Mouse (Mus musculus) MEL (cell line): ENCODE data around the gene Rab37. TPM values are rescaled to one million over a fixed set of nuclear protein-coding genes. Genes with fewer than 3 reads are reported as not detected.

Experiments used
- DNase-seq: peaks from one replicate; pipeline ENCODE4 v3.0.0; 2011; ENCODE audit warnings: low read depth, low spot score
- H3K27ac ChIP-seq: 2 replicates; pipeline ENCODE4 v1.5.1; 2012; ENCODE audit warnings: low read depth, mild to moderate bottlenecking, control low read depth, low read length, moderate library complexity; ENCODE audit not compliant: control insufficient read depth
- H3K27me3 ChIP-seq, 2 experiments: fragments of 150-350 bp in 1 of 2; sonication (generic) in 1 of 2; 2 replicates each; pipeline ENCODE4 v1.6.1; 2012; ENCODE audit warnings: low read length in 2 of 2, mild to moderate bottlenecking in 2 of 2, improper control_type of control experiment in 1 of 2, moderate library complexity in 1 of 2; ENCODE audit not compliant: insufficient read depth in 2 of 2, control insufficient read depth in 1 of 2
- H3K36me3 ChIP-seq, 2 experiments: 2 replicates each; pipeline ENCODE4 v1.6.1; 2012 to 2014; ENCODE audit warnings: low read length in 2 of 2, improper control_type of control experiment in 1 of 2, inconsistent platforms in 1 of 2, mild to moderate bottlenecking in 1 of 2; ENCODE audit not compliant: insufficient read depth in 2 of 2, control insufficient read depth in 1 of 2
- H3K4me1 ChIP-seq, 2 experiments: fragments of 150-350 bp in 1 of 2; sonication (generic) in 1 of 2; 2 replicates each; pipeline ENCODE4 v1.6.1; 2012; ENCODE audit warnings: low read length in 2 of 2, improper control_type of control experiment in 1 of 2, mild to moderate bottlenecking in 1 of 2; ENCODE audit not compliant: insufficient read depth in 2 of 2, control insufficient read depth in 1 of 2
- H3K4me3 ChIP-seq, 2 experiments: fragments of 150-350 bp in 1 of 2; sonication (generic) in 1 of 2; 2 replicates each; pipeline ENCODE4 v1.5.1; 2012; ENCODE audit warnings: low read depth in 2 of 2, low read length in 2 of 2, mild to moderate bottlenecking in 2 of 2, moderate library complexity in 2 of 2, control low read depth in 1 of 2, improper control_type of control experiment in 1 of 2; ENCODE audit not compliant: control insufficient read depth in 1 of 2, insufficient read depth in 1 of 2
- H3K79me2 ChIP-seq: 2 replicates; pipeline ENCODE4 v1.6.1; 2012; ENCODE audit warnings: mild to moderate bottlenecking, low read length, moderate library complexity; ENCODE audit not compliant: control insufficient read depth, poor library complexity, insufficient read depth
- H3K9ac ChIP-seq: 2 replicates; pipeline ENCODE4 v1.6.1; 2012; ENCODE audit warnings: low read depth, mild to moderate bottlenecking, control low read depth, low read length, moderate library complexity; ENCODE audit not compliant: control insufficient read depth, poor library complexity, severe bottlenecking
- H3K9me3 ChIP-seq: fragments of 150-350 bp; sonication (generic); replicated peaks from 2 replicates; pipeline ENCODE4 v1.6.1; 2012; ENCODE audit warnings: mild to moderate bottlenecking, low read length, improper control_type of control experiment, moderate library complexity; ENCODE audit not compliant: insufficient read depth
- BHLHE40 ChIP-seq: IDR thresholded peaks from 2 replicates; pipeline ENCODE4 v1.6.1; 2012; ENCODE audit warnings: low read depth, mild to moderate bottlenecking, inconsistent platforms, low read length, improper control_type of control experiment, borderline replicate concordance
- CHD1 ChIP-seq: IDR thresholded peaks from 2 replicates; pipeline ENCODE4 v1.6.1; 2012; ENCODE audit warnings: low read depth, mild to moderate bottlenecking, inconsistent platforms, low read length, improper control_type of control experiment
- CTCF ChIP-seq, 3 experiments: IDR thresholded peaks in 2 of 3; conservative IDR thresholded peaks in 1 of 3; 2 replicates each; pipeline ENCODE4 v1.5.1; 2011 to 2012; ENCODE audit warnings: low read length in 3 of 3, low read depth in 2 of 3, mild to moderate bottlenecking in 2 of 3, improper control_type of control experiment in 1 of 3, inconsistent platforms in 1 of 3, mixed read lengths in 1 of 3, moderate library complexity in 1 of 3; ENCODE audit not compliant: control insufficient read depth in 1 of 3, insufficient read depth in 1 of 3, poor library complexity in 1 of 3, severe bottlenecking in 1 of 3
- ELF1 ChIP-seq: IDR thresholded peaks from 2 replicates; pipeline ENCODE4 v1.6.1; 2014; ENCODE audit warnings: low read depth, mild to moderate bottlenecking, inconsistent platforms, low read length, improper control_type of control experiment, moderate library complexity
- EP300 ChIP-seq, 2 experiments: IDR thresholded peaks; 2 replicates each; pipeline ENCODE4 v1.6.1; 2011; ENCODE audit warnings: improper control_type of control experiment in 2 of 2, low read length in 2 of 2, low read depth in 1 of 2, mild to moderate bottlenecking in 1 of 2
- ETS1 ChIP-seq: IDR thresholded peaks from 2 replicates; pipeline ENCODE4 v1.6.1; 2012; ENCODE audit warnings: low read depth, mild to moderate bottlenecking, inconsistent platforms, low read length, improper control_type of control experiment, moderate library complexity
- GATA1 ChIP-seq: IDR thresholded peaks from 2 replicates; pipeline ENCODE4 v1.6.1; 2011; ENCODE audit warnings: low read depth, low read length, improper control_type of control experiment
- HCFC1 ChIP-seq: IDR thresholded peaks from 2 replicates; pipeline ENCODE4 v1.6.1; 2012; ENCODE audit warnings: low read depth, mild to moderate bottlenecking, inconsistent platforms, low read length, improper control_type of control experiment, moderate library complexity
- JUND ChIP-seq: IDR thresholded peaks from 2 replicates; pipeline ENCODE4 v1.6.1; 2011; ENCODE audit warnings: low read depth, mild to moderate bottlenecking, improper control_type of control experiment, low read length
- KAT2A ChIP-seq: conservative IDR thresholded peaks from 2 replicates; pipeline ENCODE4 v1.6.1; 2012; ENCODE audit warnings: low read depth, low read length, improper control_type of control experiment, inconsistent platforms
- MEF2A ChIP-seq: IDR thresholded peaks from 2 replicates; pipeline ENCODE4 v1.6.1; 2014; ENCODE audit warnings: low read depth, mild to moderate bottlenecking, inconsistent platforms, low read length, improper control_type of control experiment; ENCODE audit not compliant: poor library complexity, insufficient replicate concordance, severe bottlenecking; ENCODE audit errors: extremely low read depth
- MXI1 ChIP-seq: IDR thresholded peaks from 2 replicates; pipeline ENCODE4 v1.6.1; 2011; ENCODE audit warnings: mild to moderate bottlenecking, low read depth, low read length, improper control_type of control experiment
- MYC ChIP-seq: IDR thresholded peaks from 2 replicates; pipeline ENCODE4 v1.6.1; 2011; ENCODE audit warnings: low read depth, mild to moderate bottlenecking, low read length, improper control_type of control experiment, moderate library complexity
- NELFE ChIP-seq: IDR thresholded peaks from 2 replicates; pipeline ENCODE4 v1.6.1; 2011; ENCODE audit warnings: low read depth, low read length, improper control_type of control experiment
- NRF1 ChIP-seq: IDR thresholded peaks from 2 replicates; pipeline ENCODE4 v1.6.1; 2014; ENCODE audit warnings: low read depth, mild to moderate bottlenecking, inconsistent platforms, low read length, improper control_type of control experiment, moderate library complexity; ENCODE audit not compliant: poor library complexity, insufficient read depth, severe bottlenecking
- POLR2A ChIP-seq, 2 experiments: IDR thresholded peaks; 2 replicates each; pipeline ENCODE4 v1.6.1; 2011 to 2012; ENCODE audit warnings: low read length in 2 of 2, mild to moderate bottlenecking in 2 of 2, control low read depth in 1 of 2, improper control_type of control experiment in 1 of 2, low read depth in 1 of 2, moderate library complexity in 1 of 2; ENCODE audit not compliant: control insufficient read depth in 1 of 2, insufficient read depth in 1 of 2, poor library complexity in 1 of 2
- POLR2AphosphoS2 ChIP-seq: IDR thresholded peaks from 2 replicates; pipeline ENCODE4 v1.6.1; 2011; ENCODE audit warnings: low read length, improper control_type of control experiment
- POLR2AphosphoS5 ChIP-seq: IDR thresholded peaks from 2 replicates; pipeline ENCODE4 v1.6.1; 2012; ENCODE audit warnings: low read depth, borderline replicate concordance, mild to moderate bottlenecking, inconsistent platforms, low read length, moderate library complexity, mixed read lengths
- RAD21 ChIP-seq: IDR thresholded peaks from 2 replicates; pipeline ENCODE4 v1.6.1; 2011; ENCODE audit warnings: mild to moderate bottlenecking, low read depth, low read length, improper control_type of control experiment
- SMC3 ChIP-seq: IDR thresholded peaks from 2 replicates; pipeline ENCODE4 v1.6.1; 2011; ENCODE audit warnings: low read depth, low read length, improper control_type of control experiment
- TAL1 ChIP-seq: IDR thresholded peaks from 2 replicates; pipeline ENCODE4 v1.6.1; 2012; ENCODE audit warnings: mild to moderate bottlenecking, inconsistent platforms, low read length, moderate library complexity, mixed read lengths
- TBP ChIP-seq: IDR thresholded peaks from 2 replicates; pipeline ENCODE4 v1.8.0; 2011; ENCODE audit warnings: low read depth, low read length, improper control_type of control experiment
- TCF12 ChIP-seq: IDR thresholded peaks from 2 replicates; pipeline ENCODE4 v1.6.1; 2014; ENCODE audit warnings: low read depth, mild to moderate bottlenecking, inconsistent platforms, low read length, improper control_type of control experiment, moderate library complexity
- USF2 ChIP-seq, 2 experiments: IDR thresholded peaks; 2 replicates each; pipeline ENCODE4 v1.6.1; 2011 to 2012; ENCODE audit warnings: improper control_type of control experiment in 2 of 2, low read length in 2 of 2, borderline replicate concordance in 1 of 2, inconsistent platforms in 1 of 2, low read depth in 1 of 2, mild to moderate bottlenecking in 1 of 2; ENCODE audit not compliant: insufficient read depth in 1 of 2
- ZC3H11A ChIP-seq: IDR thresholded peaks from 2 replicates; pipeline ENCODE4 v1.6.1; 2012; ENCODE audit warnings: low read depth, mild to moderate bottlenecking, inconsistent platforms, low read length, improper control_type of control experiment
- ZMIZ1 ChIP-seq: IDR thresholded peaks from 2 replicates; pipeline ENCODE4 v1.6.1; 2012; ENCODE audit warnings: low read depth, mild to moderate bottlenecking, inconsistent platforms, low read length, improper control_type of control experiment, moderate library complexity
- polyA plus RNA-seq, 2 experiments: library from polyadenylated mRNA; stranded (reverse) in 1 of 2; unstranded in 1 of 2; fragments of >175 nt in 1 of 2; fragments of >200 nt in 1 of 2; gene quantifications; 2 replicates each; pipeline versions ENCODE4 v1.2.1 to v1.2.4; 2012; ENCODE audit warnings: low replicate concordance in 2 of 2, low read depth in 1 of 2; ENCODE audit not compliant: insufficient read length in 2 of 2, insufficient read depth in 1 of 2, missing spikeins in 1 of 2
- total RNA-seq: library from RNA; depleted of rRNA; stranded (reverse); fragments of 300-350 nt; gene quantifications from 2 replicates; pipeline ENCODE4 v1.2.3, GENCODE M21; 2012

Gene Rab37
- total and polyA plus RNA-seq, 3 experiments, result 14.6 to 20.6 TPM; not detected in 1

DNA sequence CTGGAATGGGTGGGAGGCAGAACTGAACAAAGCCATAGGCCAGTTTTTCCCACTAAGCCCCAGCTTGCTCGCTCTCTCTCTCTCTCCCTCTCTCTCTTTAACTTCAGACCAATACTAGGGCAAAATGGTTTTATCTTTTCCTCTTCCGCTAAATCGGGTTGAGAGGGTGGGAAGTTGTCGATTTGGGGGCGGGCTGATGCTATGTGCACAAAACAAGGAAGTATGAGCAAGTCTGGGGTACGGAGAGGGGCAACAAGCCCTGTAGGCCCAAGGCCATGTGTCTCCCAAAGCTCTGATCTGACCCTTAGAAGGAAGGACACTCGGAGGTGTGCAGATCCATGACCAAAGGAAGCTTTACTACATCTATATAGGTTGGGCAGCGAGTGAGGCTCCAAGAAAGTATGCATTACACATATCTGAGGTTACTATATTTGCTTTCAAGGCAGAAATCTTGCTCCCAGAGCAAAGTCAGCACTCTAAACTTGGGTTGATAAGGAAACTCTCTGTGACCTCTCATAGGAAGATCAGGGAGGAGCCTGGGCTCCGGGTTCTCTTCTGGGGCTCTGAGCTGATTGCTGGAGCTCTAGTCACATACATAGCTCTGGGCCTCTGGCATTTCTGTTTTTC is 70.5 kb downstream of the Rab37 start (continued):
- TF ChIP-seq EP300 (IDR thresholded peaks at IDR 0.05; ENCODE audit: low read depth in 1 of 2, low read length in 2 of 2), result peak; percentile 49 to 53; a peak in 3 of 4 replicates
- peak; percentile 90 for TF ChIP-seq TBP
- TF ChIP-seq CHD1, result no peak
- TF ChIP-seq KAT2A, result no peak; the same call in 1 of the 2 replicates
- TF ChIP-seq ETS1, result peak; percentile 66; the same call in 1 of the 2 replicates
- TF ChIP-seq ELF1, result peak; percentile 95
- TF ChIP-seq MEF2A, result no peak
- TF ChIP-seq TAL1, result no peak
- no peak for TF ChIP-seq POLR2AphosphoS5
- TF ChIP-seq CTCF (IDR thresholded peaks at IDR 0.05 in 2 of 3, conservative IDR thresholded peaks at IDR 0.05 in 1 of 3; ENCODE audit: control insufficient read depth in 1 of 3, insufficient read depth in 1 of 3, low read depth in 2 of 3, low read length in 3 of 3, poor library complexity in 1 of 3, severe bottlenecking in 1 of 3), result no peak
- peak; percentile 98 for TF ChIP-seq JUND
- peak; percentile 53 for TF ChIP-seq POLR2AphosphoS2
- no peak for TF ChIP-seq NRF1
- TF ChIP-seq USF2 (IDR thresholded peaks at IDR 0.05; ENCODE audit: borderline replicate concordance in 1 of 2, insufficient read depth in 1 of 2, low read depth in 1 of 2, low read length in 2 of 2), result no peak
- peak; percentile 2; the same call in 1 of the 2 replicates for TF ChIP-seq SMC3
- TF ChIP-seq HCFC1, result peak; percentile 79
- TF ChIP-seq, all 39 proteins: peak for 23

- TF ChIP-seq GATA1 (peak; percentile 47; the same call in 1 of the 2 replicates), ZMIZ1 (no peak), HCFC1 (no peak), NELFE (no peak), POLR2A (IDR thresholded peaks at IDR 0.05; ENCODE audit: control insufficient read depth in 1 of 2, insufficient read depth in 1 of 2, low read depth in 1 of 2, low read length in 2 of 2, poor library complexity in 1 of 2) (no peak), SMC3 (no peak), TCF12 (peak; percentile 38; the same call in 1 of the 2 replicates), MXI1 (no peak), BHLHE40 (no peak), ZC3H11A (no peak), POLR2AphosphoS5 (no peak), CHD1 (no peak), NRF1 (no peak), POLR2AphosphoS2 (no peak), ETS1 (peak; percentile 15; the same call in 1 of the 2 replicates), USF2 (IDR thresholded peaks at IDR 0.05; ENCODE audit: borderline replicate concordance in 1 of 2, insufficient read depth in 1 of 2, low read depth in 1 of 2, low read length in 2 of 2) (no peak), RAD21 (no peak), EP300 (IDR thresholded peaks at IDR 0.05; ENCODE audit: low read depth in 1 of 2, low read length in 2 of 2) (peak; percentile 10 to 40; a peak in 2 of 4 replicates), MYC (no peak), ELF1 (no peak), KAT2A (no peak), TAL1 (0 out of 2 replicates have a peak, but pooled peaks have one; percentile 17)
Observed at GRCm38 (mm10) chr11:115162205-115162601, 71.0 kb downstream of the Rab37 start.

More at GRCm38 (mm10) chr11:115162205-115162601, 71.0 kb downstream of the Rab37 start:
- peaks cover 38% of the 10 kb centered on the region for H3K79me2 ChIP-seq
- H3K9ac ChIP-seq, result peak overlapping the region; percentile 69
- peak overlapping the region; percentile 90 for H3K27ac ChIP-seq
- H3K27me3 ChIP-seq, result no peaks in the 10 kb centered on the region
- peaks cover 12 to 43% of the 10 kb centered on the region in 2 experiments for H3K4me1 ChIP-seq
- peak overlapping the region; percentile 63 to 64 for H3K4me3 ChIP-seq
- peaks cover 0 to 30% of the 10 kb centered on the region in 2 experiments; a peak in 2 of 4 replicates for H3K36me3 ChIP-seq
- no peaks in the 10 kb centered on the region for H3K9me3 ChIP-seq
- peak; percentile 69 for DNase-seq
